Mouse (Mus musculus) gonadal fat pad, adult 2 months (tissue): ENCODE measurements around the gene Lsamp. TPM values are rescaled to one million over a fixed set of nuclear protein-coding genes. Genes with fewer than 3 reads are reported as not detected.

Experiments used
- DNase-seq: peaks from one replicate; pipeline ENCODE4 v3.0.0-alpha.2; 2012; ENCODE audit warnings: low read depth
- polyA plus RNA-seq: library from polyadenylated mRNA; depleted of rRNA; stranded (reverse); fragments of >200 nt; gene quantifications from 2 replicates; pipeline ENCODE4 v1.2.3, GENCODE M21; 2012

Lsamp gene
- polyA plus RNA-seq, 1 experiment, result 0.22 TPM

- no peak for DNase-seq
Observed at GRCm38 (mm10) chr16:41210055-41210454, 1225.9 kb downstream of the Lsamp start.

DNA sequence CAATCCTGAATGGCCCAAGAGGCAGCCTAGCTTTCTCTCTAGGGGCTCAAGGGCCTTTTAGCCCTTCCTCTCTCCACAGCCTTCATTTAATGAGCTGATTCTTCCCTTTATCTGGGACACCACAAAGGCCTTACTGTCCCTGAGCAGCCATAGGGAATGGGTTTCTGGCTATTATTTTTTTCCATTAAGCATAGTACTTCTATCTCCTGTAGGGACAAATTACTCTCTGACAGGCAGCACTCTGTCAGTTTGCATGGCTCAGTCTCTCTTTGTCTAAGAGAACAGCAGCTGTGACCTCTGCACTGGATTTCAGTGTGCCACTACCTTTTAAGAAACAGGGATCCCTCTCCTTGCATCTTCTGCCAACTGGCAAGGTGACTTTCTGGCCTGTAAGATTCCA lies 1251.7 kb downstream of the Lsamp start:
- no peak for DNase-seq

GRCm38 (mm10) chr16:41242841-41243240 lies 1258.7 kb downstream of the Lsamp start:
- peak; percentile 14 for DNase-seq

GRCm38 (mm10) chr16:41244711-41245110 lies 1260.5 kb downstream of the Lsamp start:
- peak; percentile 8 for DNase-seq

- no peak for DNase-seq
Observed at GRCm38 (mm10) chr16:41258145-41259035, 1274.2 kb downstream of the Lsamp start.

DNA sequence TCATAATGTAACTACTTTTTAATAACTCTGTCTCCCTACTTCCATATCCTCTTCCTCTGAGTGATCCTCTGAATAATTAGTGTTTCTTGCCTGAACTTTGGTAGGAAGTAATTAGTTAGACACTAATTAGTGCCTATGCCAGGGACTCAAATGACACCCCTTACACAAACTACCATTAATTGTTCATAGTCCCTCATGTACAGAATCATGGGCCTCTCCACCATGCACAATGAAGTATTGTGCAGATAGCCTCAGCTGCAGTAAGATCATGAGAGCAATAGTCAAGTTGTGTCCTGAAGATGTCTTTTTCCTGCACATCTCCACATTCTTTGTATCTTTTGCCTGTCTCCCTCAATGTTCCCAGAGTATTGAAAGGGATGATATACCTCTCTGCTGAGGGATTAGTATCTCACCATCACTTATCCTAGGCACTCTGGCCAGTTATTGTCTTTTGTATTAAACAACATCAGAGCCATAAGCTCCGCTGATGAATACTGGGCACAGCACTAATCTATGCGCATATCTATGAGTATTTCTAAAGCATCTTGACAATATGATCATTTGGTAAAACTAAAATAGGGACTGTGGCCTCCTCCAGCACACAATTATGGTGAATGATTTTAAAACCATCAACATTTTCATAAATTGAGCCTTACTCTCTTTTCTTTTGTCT lies 1292.0 kb downstream of the Lsamp start:
- DNase-seq, result no peak

- no peak for DNase-seq
Observed at GRCm38 (mm10) chr16:41317992-41318391, 1333.8 kb downstream of the Lsamp start.

DNA sequence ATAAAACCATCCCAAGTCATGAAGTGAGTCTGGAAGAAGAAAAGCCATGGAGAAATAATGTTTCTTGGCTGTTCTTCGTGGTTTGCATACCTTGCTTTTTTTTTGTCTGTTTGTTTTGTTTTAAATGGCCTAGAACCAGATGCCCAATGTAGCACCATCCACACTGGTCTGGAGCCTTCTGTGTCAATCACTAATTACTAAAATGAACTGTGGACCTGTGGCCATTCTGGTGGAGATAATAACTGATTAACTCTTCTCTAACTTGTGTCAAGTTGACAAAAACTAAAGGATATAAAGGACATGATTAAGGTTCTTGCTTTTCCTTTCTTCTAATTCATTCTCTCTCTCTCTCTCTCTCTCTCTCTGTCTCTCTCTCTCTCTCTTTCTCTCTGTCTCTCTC lies 1359.3 kb downstream of the Lsamp start:
- no peak for DNase-seq

DNA sequence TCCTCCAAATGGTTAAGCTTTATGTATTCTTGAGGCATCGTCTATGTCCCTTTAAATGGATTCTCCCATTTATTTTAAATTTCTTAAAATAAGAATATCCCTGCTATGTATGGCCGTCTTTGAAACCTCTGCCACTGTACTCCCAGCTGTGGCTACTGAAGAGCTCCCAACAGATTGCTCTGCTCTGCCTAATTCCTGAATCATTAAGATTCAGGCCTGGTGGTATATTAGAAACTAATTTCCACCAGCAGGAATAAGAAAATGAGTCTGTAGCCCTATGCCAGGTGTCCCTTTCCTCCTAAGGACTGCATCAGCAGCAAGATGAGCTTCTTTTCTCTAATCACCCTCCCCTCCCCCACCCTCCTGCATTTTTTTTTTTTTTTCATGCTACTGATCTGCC lies 1381.0 kb downstream of the Lsamp start:
- no peak for DNase-seq

DNA sequence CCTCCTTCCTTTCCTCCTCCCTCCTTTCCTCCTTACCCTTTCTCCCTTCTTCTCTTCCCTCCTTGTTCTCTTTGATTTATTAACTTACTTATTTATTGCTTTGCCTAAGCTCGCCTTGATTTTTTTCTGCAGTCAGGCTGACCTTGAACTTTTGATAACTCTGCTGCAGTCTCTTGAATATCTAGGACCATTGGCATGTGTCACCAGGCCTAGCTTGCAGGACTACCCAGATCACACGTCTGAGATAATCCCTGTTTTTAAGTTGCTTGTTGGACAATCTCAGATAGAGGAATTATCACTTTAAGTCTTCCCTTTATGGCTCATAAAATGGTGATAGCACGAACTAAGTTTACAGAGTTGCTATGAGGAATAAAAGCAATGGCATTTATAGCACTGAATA lies 1399.5 kb downstream of the Lsamp start:
- no peak for DNase-seq

GRCm38 (mm10) chr16:41384288-41384687 lies 1400.1 kb downstream of the Lsamp start:
- no peak for DNase-seq

DNA sequence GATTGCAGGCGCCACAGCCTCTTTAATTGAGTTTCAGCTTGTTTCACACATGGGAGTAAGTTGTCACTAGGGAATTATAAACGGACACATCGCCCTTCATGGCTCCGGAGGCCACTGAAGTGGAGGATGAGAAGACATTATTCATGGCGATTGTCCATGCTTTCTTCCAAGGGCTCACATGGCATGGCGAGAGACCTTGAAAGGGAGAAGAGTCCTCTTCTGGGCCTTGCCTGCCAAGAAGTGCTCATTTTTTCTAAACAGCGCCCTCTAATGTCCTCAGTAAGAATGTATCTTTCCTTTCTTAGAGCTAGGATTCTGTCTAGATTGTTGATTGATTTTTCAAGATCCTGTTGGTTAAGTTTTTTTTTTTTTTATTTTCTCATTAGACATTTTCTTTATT lies 1424.7 kb downstream of the Lsamp start:
- DNase-seq, result no peak

DNA sequence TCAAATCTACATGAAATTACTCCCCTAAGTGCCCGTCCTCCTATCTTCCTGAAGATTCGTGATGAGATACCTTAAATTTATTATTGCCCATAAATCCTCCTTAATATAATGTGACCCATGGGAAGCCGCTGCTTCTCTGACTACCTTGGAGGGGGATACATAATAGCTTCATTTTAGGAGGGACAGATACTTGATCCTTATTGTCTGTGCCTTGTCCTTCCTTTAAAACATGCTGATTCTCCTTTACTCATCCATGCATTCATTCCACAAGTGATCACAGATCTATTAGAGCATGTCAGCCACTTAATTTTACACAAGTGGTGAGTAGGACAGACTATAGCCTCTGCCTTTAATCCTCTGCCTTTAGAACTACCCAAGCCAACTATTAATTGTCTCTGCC lies 1426.5 kb downstream of the Lsamp start:
- no peak for DNase-seq

DNA sequence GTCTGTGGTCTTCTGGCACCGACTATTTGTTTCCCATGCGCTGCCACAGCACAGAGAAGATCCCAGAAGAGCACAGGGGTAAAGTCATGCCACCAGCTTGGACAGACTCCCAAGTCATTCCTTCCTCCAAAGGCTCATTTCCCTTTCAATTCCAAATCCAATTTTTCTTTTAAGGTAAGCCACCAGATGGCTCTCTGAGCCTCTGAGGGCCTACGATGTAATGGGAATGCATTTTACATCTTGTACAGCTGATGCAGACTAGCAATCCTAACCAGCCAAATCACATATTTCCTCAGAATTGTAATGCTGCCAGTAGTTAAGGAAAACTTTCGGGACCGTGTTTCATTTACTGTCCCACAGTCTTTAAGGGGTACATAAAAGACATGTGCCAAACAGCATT lies 1433.2 kb downstream of the Lsamp start:
- no peak for DNase-seq

- no peak for DNase-seq
Observed at GRCm38 (mm10) chr16:41467391-41467790, 1483.2 kb downstream of the Lsamp start.

- no peak for DNase-seq
Observed at GRCm38 (mm10) chr16:41478694-41479093, 1494.5 kb downstream of the Lsamp start.

DNA sequence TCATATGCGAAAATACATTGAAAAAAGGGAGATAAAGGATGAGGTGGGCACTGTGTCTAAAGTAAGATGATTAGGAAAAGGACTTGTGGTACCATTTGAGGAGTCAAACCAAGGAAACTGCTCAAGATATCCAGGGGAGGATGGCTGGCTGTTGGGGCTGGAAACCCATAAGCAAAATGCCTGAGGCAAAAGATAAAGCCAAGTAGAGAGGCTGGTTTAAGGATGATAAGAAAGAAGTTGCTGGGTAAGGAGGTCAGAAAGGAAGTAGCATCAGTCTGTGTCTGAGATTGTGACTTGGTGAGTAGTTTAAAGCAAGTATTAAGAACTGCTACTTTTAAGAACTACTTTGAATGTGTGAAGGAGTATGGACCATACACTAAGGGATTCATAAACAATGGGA lies 1497.7 kb downstream of the Lsamp start:
- no peak for DNase-seq

GRCm38 (mm10) chr16:41510915-41511552 lies 1526.9 kb downstream of the Lsamp start:
- no peak for DNase-seq

GRCm38 (mm10) chr16:41521566-41521965 lies 1537.4 kb downstream of the Lsamp start:
- no peak for DNase-seq

GRCm38 (mm10) chr16:41524266-41524665 lies 1540.1 kb downstream of the Lsamp start:
- no peak for DNase-seq

DNA sequence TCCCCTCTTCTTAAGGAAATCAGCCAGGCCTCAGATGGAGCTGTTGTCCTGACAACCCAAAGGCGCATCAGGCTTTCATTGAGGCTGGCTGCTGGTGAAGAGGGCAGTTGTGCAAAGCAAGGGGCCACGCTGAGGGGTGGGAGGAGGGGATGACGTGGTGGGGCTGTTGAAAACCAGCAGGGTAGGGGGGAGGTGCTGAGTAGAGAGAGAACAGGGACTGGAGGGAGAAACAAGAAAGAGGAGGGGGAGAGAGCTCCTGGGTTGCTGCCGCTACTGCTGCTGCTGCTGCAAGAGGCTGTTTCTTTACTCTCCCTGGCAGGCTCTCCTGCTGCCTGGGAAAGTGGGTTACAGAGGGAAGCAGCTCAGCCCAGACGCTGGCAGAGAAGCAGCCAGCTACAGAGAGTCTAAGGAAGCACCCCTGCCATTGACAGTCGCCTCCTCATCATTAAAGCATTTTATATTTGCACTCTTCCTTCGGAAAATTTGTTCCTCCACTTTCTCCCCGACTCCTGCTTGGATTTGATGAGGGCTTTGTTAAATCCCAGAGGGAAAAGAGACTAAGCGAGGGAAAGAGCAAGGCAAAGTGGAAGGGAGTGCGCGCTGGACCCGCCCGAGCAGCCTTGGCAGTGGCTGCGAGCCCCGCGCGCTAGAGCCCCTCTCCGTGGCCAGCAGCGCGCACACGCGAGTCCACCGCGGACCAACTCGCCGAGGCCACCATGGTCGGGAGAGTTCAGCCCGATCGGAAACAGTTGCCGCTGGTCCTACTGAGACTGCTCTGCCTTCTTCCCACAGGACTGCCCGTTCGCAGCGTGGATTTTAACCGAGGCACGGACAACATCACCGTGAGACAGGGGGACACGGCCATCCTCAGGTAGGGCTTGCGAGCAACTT lies 1548.7 kb downstream of the Lsamp start:
- DNase-seq, result no peak

DNA sequence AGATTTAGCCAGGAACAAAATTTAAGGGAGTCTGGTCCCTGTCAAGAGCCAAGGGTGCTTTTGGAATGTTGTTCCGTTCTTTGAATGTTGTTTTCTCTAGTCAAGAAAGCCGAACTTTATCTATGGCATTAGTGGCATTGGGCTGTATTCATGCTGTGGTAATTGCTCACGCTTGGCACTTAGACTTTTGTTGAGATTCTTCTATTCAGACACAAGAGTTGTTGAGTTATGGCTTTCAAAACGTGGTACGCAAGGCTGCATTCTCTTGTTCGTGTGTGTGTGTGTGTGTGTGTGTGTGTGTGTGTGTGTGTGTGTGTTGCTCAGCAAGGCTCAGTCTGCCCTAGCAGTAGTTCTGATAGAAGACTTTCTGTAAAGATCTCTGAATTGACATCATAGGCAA lies 1549.5 kb downstream of the Lsamp start:
- no peak for DNase-seq
